Mouse (Mus musculus) macrophage (primary cell): ENCODE data around the gene Golga5. TPM values are rescaled to one million over a fixed set of nuclear protein-coding genes. Genes with fewer than 3 reads are reported as not detected.

ENCODE experiments used
- H3K27ac ChIP-seq: fragments of 350-480 bp; formaldehyde crosslinking; 2 replicates; pipeline ENCODE4 v1.9.0; 2021
- H3K36me3 ChIP-seq: fragments of 350-480 bp; formaldehyde crosslinking; 2 replicates; pipeline ENCODE4 v1.9.0; 2021; ENCODE audit errors: inconsistent target
- H3K4me3 ChIP-seq: fragments of 350-480 bp; formaldehyde crosslinking; 2 replicates; pipeline ENCODE4 v1.9.0; 2021; ENCODE audit errors: inconsistent target
- H3K79me2 ChIP-seq: fragments of 350-480 bp; formaldehyde crosslinking; 2 replicates; pipeline ENCODE4 v1.9.0; 2021; ENCODE audit errors: inconsistent target
- WGBS: methylation state at CpG from one replicate; pipeline ENCODE4 v1.1.7; 2026; ENCODE audit warnings: inconsistent platforms; ENCODE audit not compliant: missing documents; 5-methylcytosine and 5-hydroxymethylcytosine counted together
- polyA plus RNA-seq: library from polyadenylated mRNA; stranded (reverse); fragments of 250-400 nt; gene quantifications from 3 replicates; pipeline ENCODE4 v1.2.4, GENCODE M21; 2018; ENCODE audit warnings: inconsistent platforms
- total RNA-seq, 78 experiments: library from RNA; depleted of rRNA; stranded (reverse); fragments of 250-400 nt; gene quantifications; 1 replicate in 9 of 78; 2 replicates in 24 of 78; 3 replicates in 43 of 78; 4 replicates in 2 of 78; pipeline ENCODE4 v1.2.4; 2018; ENCODE audit warnings: inconsistent platforms in 56 of 78

Gene Golga5
- 10 to 100 TPM; 22.0 to 67.7 (median 45.9) TPM for total RNA-seq (2018; cell fraction: chromatin; rRNA removed)
- total RNA-seq (2018; cell fraction: cytosol; rRNA removed) = 10 to 100 TPM; 16.6 to 31.3 (median 26.2) TPM
- 10 to 100 TPM; 19.4 to 41.1 (median 29.3) TPM for total RNA-seq (2018; cell fraction: nucleus; rRNA removed)
- 27.9 to 40.8 TPM (median 29.5 TPM) in 3 replicates for polyA plus RNA-seq

- Histone ChIP-seq H3K79me2 (peaks cover 28% of the 10 kb centered on the region), H3K36me3 (peaks cover 23% of the 10 kb centered on the region), H3K27ac (peak within 1 kb of the TSS; percentile 44), H3K4me3 (peak within 1 kb of the TSS; percentile 92)
- under 1% methylated on average over 67 of the region's 86 CpGs for WGBS
Observed at GRCm38 (mm10) chr12:102468894-102469764, at the start of gene Golga5. Gene Golga5 (plus strand): TSS chr12:102469135.

GRCm38 (mm10) chr12:102419544-102419943 is 49.4 kb upstream of the Golga5 start:
- Histone ChIP-seq H3K36me3 (peaks cover 86% of the 10 kb centered on the region), H3K27ac (peak overlapping the region; percentile 96), H3K79me2 (peaks cover 100% of the 10 kb centered on the region), H3K4me3 (no peak overlapping the region)
- WGBS = 76% methylated on average over 3 of the region's 3 CpGs

- H3K79me2 ChIP-seq = peaks cover 100% of the 10 kb centered on the region
- 78% methylated on average over 10 of the region's 10 CpGs for WGBS
- no peak overlapping the region for H3K4me3 ChIP-seq
- peaks cover 84% of the 10 kb centered on the region for H3K36me3 ChIP-seq
- H3K27ac ChIP-seq = peak overlapping the region; percentile 96
Observed at GRCm38 (mm10) chr12:102420168-102420890, 48.6 kb upstream of the Golga5 start.

GRCm38 (mm10) chr12:102422065-102422464 is 46.9 kb upstream of the Golga5 start:
- Histone ChIP-seq H3K79me2 (peaks cover 95% of the 10 kb centered on the region), H3K27ac (0 out of 2 replicates have a peak overlapping the region, but pooled peaks have one; percentile 5), H3K36me3 (peaks cover 76% of the 10 kb centered on the region), H3K4me3 (no peak overlapping the region)
- WGBS = 76% methylated on average over 6 of the region's 6 CpGs

GRCm38 (mm10) chr12:102422623-102423320 is 46.2 kb upstream of the Golga5 start:
- 0 out of 2 replicates have a peak overlapping the region, but pooled peaks have one; percentile 5 for H3K27ac ChIP-seq
- H3K79me2 ChIP-seq = peaks cover 88% of the 10 kb centered on the region
- H3K4me3 ChIP-seq = no peak overlapping the region
- peaks cover 69% of the 10 kb centered on the region for H3K36me3 ChIP-seq
- 76% methylated on average over 10 of the region's 11 CpGs for WGBS

GRCm38 (mm10) chr12:102423625-102424024 is 45.3 kb upstream of the Golga5 start:
- Histone ChIP-seq H3K27ac (no peak overlapping the region), H3K36me3 (peaks cover 62% of the 10 kb centered on the region), H3K79me2 (peaks cover 84% of the 10 kb centered on the region), H3K4me3 (no peak overlapping the region)
- 95% methylated on average over 6 of the region's 8 CpGs for WGBS

- Histone ChIP-seq H3K4me3 (no peak overlapping the region), H3K27ac (no peak overlapping the region)
- no CpG with 5 or more reads among the region's 2 CpGs for whole genome bisulfite sequencing
Observed at GRCm38 (mm10) chr12:102424456-102424855, 44.5 kb upstream of the Golga5 start.

GRCm38 (mm10) chr12:102425048-102425578 is 43.8 kb upstream of the Golga5 start:
- peaks cover 76% of the 10 kb centered on the region for H3K79me2 ChIP-seq
- 79% methylated on average over 3 of the region's 4 CpGs for WGBS
- no peak overlapping the region for H3K27ac ChIP-seq
- H3K36me3 ChIP-seq = peaks cover 60% of the 10 kb centered on the region
- H3K4me3 ChIP-seq = no peak overlapping the region

More at GRCm38 (mm10) chr12:102424456-102424855, 44.5 kb upstream of the Golga5 start:
- peaks cover 76% of the 10 kb centered on the region for H3K79me2 ChIP-seq
- peaks cover 62% of the 10 kb centered on the region for H3K36me3 ChIP-seq

- whole genome bisulfite sequencing = 62% methylated on average over 7 of the region's 7 CpGs
- Histone ChIP-seq H3K4me3 (no peak overlapping the region), H3K27ac (peak overlapping the region; percentile 62), H3K79me2 (peaks cover 76% of the 10 kb centered on the region), H3K36me3 (peaks cover 58% of the 10 kb centered on the region)
Observed at GRCm38 (mm10) chr12:102426285-102426684, 42.6 kb upstream of the Golga5 start.

- 82% methylated on average over 4 of the region's 5 CpGs for WGBS
- peaks cover 57% of the 10 kb centered on the region for H3K36me3 ChIP-seq
- H3K79me2 ChIP-seq = peaks cover 76% of the 10 kb centered on the region
- H3K27ac ChIP-seq = peak overlapping the region; percentile 17; the same call in 1 of the 2 replicates
- H3K4me3 ChIP-seq = no peak overlapping the region
Observed at GRCm38 (mm10) chr12:102429656-102430055, 39.3 kb upstream of the Golga5 start.

- Histone ChIP-seq H3K4me3 (no peak overlapping the region), H3K79me2 (peaks cover 76% of the 10 kb centered on the region), H3K36me3 (peaks cover 52% of the 10 kb centered on the region), H3K27ac (0 out of 2 replicates have a peak overlapping the region, but pooled peaks have one; percentile 15)
- 91% methylated on average over 4 of the region's 4 CpGs for WGBS
Observed at GRCm38 (mm10) chr12:102430228-102430627, 38.7 kb upstream of the Golga5 start.

- Histone ChIP-seq H3K27ac (no peak overlapping the region), H3K79me2 (peaks cover 83% of the 10 kb centered on the region), H3K36me3 (peaks cover 42% of the 10 kb centered on the region), H3K4me3 (no peak overlapping the region)
- 96% methylated on average over 9 of the region's 12 CpGs for WGBS
Observed at GRCm38 (mm10) chr12:102432238-102432637, 36.7 kb upstream of the Golga5 start.

GRCm38 (mm10) chr12:102434107-102434506 is 34.8 kb upstream of the Golga5 start:
- Histone ChIP-seq H3K27ac (no peak overlapping the region), H3K4me3 (no peak overlapping the region), H3K36me3 (peaks cover 42% of the 10 kb centered on the region), H3K79me2 (peaks cover 98% of the 10 kb centered on the region)
- 93% methylated on average over 4 of the region's 4 CpGs for WGBS
